Mouse (Mus musculus) frontal cortex, adult 2 months (tissue): ENCODE measurements at regions not wholly inside any gene's neighbourhood (a gene's known extent, or its start where the extent isn't known, plus 50 kb on each side); places are given as distances from the start of the nearest gene placed in this dataset.
"Not testable (repeated sequence)": the region's sequence is repeated elsewhere in the genome, so short reads cannot be mapped to it uniquely, and the experiment has no call there.

ENCODE experiments used
- DNase-seq, 2 experiments: peaks; one replicate each; pipeline ENCODE4 v3.0.0; 2022; ENCODE audit warnings: low spot score in 1 of 2; ENCODE audit errors: extremely low spot score in 1 of 2

DNA sequence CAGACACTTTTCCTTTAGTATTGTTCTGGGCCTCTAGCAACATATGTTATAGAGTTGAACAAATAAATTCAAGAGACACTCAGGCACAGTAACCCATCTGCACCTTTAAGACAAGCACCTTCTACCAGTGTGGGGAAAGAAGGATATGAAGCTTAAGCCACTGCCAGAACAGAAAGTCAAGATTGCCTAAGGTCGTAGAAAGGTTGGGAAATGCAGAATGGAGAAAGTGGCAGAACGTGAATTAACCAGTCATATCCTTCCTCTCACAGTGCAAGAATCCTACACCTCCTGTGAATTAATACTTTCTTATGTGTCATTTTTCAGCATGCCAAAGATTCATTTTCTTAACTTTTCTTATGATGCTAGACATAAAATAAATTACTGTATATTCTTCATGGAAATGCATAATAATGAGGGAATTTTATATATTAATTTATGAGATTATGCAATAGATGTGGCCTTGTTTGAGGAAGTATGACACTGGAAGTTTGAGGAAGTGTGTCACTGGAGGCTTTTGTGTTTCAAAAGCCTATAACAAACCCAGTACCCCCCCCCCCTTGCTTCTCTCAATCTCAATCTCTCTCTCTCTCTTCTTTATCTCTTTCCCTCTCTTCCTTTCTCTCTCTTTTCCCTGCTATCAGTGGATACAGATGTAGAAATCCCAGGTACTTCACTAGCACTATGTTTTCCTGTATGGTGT, 361.6 kb upstream of the Edil3 start:
- no peak for DNase-seq

DNA sequence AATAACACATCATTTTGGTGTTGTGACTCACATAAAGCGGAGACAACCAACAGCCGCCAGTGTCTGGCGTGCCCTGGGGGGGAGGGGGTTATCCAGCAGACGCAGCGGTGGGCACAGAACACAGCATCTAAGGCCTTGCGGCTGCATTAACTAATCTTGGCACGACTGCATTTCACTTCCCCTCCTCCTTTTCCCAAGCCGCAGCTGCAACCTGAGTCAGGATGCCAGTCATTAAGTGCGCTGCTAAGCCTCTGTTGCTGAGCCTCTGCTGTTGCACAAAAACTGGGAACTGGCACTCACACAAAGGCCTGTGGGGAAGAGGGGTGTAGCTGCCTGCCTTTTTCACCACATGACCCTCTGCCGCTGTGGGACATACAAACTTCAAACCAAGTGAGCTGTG, 331.2 kb upstream of the Edil3 start:
- DNase-seq: no peak

DNA sequence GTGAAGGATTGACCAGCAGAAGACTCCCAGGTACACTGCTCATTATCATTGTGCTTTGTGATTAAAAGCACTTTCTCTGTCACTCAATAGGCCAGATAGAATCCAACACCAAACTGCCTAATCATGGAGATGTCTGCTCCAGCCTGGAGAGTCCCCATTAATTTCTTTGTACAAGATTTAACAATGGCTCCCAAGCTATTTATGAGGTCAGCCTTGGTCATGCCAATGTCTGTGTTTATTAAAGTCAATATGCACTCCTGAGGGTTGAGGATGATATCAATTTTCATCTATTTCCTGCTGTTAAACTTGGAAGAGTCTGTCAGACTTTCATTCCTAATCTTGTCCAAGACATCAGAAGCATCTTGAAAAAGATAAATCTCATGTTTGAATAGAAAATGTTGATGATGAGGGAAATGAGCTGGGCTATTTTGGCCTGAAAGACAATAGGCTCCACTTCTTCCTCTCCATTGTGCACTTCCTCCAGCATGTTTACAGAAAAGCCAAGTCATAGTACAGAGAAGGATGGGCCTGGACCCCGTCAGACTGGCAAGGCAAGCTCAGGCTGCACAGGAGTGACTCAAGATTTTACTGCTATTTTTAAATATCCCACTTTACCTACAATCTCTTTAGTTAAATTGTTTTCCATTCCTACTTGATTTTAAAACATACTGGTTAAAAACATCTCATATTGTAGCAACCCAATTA, 310.3 kb upstream of the Edil3 start:
- no peak for DNase-seq

DNA sequence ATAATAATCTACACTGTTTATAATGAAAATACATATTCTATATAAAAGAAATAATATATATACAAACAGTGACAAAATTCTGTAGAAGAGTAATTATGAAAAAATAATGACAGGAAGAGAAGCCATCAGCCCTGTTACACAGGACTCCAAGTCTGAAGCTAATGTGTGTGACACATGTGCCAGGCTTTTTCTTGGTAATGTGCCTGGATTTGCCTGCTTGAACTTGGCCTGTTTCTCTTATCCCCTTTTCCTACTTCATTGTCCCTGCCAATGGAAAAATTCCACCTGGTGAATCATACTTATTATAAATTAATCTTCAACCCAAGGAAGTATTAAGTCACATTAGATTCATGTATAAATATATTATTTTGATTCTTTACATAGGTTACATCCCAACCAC, 286.5 kb upstream of the Edil3 start:
- DNase-seq: no peak

DNA sequence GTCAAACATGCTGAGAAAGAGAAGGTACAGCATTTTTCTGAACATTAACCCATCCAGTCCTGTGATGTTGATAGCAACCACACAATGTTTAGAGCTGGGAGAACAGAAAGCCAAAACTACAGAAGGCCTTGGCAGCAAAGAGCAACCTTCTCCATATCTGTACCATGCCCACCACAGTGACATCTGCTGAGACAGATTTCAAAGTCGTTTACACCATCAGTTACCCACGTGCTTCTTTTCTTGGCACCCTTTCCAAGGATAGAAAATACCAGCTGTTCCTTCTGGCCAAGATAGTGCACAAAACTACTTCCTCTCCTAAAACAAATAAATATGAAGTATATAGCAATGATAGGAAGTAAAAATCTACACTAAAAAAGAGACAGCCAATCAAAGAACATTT, 266.8 kb upstream of the Edil3 start:
- peak; percentile 17 to 66 for DNase-seq

DNA sequence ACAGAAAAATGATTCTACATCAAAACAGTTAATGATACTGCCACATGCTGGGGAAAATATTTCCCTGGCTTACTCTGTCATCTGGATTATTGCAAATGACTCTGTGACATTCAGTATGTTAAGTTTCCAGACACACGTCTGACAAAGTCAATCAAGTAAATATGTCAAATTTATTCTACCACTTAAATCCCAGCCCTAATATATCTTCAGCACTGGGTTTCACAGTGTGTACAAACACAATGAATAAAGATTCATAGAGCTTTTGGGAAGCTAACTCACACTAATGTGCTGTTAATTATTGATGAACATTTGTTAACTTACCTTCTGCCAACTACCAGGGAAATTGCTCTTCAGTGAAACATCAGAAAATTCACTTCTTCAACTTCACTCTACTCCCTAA, 256.3 kb upstream of the Edil3 start:
- DNase-seq: no peak

DNA sequence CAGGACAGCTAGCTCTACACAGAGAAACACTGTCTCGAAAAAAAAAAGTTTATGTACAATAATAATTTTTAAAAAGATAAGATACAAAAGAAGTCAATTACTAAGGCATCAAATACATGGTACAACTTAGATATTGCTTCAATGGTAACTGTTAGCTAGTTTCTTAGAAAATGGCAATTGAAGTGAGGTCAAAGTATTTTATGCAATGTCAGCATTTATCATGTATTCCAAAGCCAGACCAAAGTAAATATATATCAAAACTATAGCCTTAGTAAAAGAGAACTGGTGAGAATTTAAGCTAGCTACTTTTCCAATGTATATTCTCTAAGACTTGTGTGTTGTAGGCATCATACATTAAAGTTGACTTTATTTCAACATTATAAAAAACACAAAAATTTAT, 219.0 kb upstream of the Edil3 start:
- DNase-seq: no peak

DNA sequence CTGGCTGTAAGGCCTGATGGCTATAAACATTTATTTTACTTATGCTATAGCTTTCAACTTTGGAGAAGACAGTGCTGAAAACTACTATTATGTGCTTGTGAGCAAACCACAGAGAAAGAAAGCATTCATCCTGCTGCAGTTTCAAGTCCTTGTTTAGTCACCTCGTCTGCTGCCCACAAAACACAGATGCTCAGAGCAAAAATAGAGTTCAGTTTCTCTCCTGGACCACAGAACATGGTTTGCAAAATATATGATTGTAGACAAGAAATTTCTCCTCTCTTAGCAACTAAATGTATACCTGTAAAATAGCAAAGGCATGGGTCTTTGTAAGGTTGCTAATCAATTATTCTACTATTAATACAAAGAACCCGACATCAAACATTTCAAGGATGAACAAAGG, 210.7 kb upstream of the Edil3 start:
- peak; percentile 32 to 63 for DNase-seq

DNA sequence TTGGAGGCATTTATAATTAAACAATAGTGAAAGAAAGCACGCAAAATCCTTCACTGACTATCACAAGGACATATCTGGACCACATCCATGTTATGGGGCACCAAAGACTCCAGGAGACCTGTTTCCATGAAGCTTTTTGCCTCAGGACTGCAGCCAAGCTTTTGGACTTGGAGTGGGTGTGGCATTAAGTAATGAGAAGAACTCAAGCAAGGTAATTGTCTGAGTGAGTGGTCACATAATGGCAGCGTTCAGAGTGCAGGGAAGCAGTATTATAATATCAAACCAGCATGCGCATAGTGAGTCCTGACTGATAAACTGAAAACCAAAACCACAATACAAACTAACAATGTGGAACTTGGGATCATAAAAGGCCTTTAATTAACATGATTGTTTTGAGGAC, 208.0 kb upstream of the Edil3 start:
- no peak for DNase-seq

DNA sequence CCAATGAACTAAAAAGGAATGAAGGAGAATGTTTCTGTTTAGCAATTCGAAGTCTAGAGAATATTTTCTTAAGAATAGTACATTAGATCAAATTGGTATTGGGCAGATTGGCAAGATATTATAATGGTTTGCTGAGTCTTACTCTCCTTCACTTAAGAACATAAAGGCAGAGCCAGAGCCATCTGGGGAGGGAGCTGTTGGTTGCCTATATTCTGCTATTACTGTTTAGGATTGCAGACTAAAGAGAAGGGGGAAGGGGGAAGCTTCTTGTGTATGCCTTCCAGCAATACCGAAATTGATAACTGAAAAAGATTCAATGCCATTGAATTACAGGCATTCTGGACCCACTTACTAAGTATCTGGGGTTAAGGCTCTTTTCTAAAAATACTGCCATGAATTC, 171.1 kb upstream of the Edil3 start:
- no peak for DNase-seq

DNA sequence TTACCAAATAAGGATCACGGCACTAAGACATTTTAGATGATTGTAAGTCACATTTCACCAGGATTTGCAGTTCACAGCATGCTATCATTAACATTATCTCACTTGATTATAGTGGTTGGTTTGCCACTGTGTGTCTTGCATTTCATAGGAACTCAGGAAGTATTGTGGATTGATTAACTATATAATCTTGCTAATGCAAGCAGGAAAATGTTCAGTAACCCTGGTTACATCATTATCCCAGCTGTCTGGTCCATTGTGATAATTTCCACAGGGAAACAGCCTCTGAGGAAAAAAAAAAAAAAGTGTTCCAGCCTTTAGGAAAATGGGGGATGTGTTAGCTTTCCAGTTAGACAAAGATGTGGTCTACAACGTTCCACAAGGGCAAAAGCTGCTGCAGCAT, 170.2 kb upstream of the Edil3 start:
- DNase-seq: no peak

DNA sequence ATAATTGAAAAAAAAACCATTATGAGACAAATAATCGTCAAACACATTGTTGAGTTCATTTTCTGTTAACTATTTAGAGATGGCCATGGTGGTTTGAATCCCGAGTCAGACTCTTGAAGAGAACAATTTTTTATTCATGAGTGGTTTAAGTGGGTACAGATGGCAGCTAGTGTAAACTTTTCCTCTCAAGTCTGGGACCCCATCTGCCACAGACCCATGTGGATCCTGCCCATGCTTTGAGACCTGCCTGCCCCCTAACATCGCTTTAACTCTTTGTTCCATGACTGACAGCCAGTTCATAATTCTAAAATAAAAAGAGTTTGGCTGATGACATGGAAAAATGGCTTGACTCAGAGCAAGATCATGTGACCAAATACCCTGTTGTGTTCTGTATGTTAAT, 166.2 kb upstream of the Edil3 start:
- no peak for DNase-seq

DNA sequence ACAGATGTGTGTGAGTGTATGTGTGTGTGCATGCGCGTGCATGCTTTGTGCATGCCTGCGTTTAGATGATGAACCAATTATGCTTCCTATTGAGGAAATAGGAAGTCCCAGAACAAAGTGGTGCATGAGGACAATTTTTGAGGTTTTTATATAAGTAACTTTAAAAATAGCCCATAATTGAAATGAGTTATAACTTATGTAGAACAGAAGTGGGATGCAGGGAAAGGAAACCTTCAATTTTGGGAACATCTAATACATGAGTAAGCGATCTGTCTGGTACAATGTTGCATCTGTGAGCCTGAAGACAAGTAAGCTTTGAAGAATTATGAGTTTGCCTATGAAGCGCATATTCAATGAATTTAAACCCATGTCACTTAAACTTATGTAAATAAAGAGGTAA, 145.4 kb upstream of the Edil3 start:
- peak in 1 of 2 experiments; percentile 4 for DNase-seq

DNA sequence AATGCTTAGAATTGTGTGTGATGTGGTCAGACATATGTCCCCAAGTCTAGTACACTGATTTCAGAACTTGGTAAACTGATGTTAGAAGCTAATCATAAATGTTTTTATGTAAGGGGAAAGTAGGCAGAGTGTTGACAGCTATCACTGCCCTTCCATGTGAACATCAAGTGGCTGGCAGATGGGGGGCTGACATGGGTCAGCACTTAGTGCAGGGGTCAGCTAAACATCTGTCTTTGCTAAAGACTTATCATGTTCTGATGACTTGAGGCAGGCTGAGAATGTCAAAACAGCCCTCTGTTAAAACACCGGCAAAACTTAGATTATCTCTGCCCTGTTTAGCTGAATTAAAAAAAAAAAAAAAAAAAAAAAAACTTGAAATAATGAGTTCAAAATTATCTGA, 116.7 kb upstream of the Edil3 start:
- no peak for DNase-seq

DNA sequence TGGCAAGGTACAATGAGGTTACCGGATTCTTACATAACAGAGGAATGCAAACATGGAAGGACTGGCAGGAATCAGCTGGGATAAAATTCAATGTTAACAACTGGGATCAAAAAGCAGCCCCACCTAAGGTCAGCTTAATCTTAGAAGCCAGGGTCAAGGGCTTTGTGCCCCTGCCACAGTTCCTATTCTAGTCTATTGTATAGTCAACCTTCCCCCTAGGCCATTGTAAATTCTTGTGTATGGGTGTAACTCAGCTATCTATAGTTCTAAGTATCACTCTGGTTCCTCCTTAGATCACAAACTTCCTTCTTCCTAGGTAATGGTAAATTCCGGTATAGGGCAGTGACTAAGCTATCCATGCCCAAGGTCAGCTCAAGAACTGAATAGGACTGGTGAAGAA, 91.6 kb upstream of the Edil3 start:
- DNase-seq: not testable (repeated sequence)

DNA sequence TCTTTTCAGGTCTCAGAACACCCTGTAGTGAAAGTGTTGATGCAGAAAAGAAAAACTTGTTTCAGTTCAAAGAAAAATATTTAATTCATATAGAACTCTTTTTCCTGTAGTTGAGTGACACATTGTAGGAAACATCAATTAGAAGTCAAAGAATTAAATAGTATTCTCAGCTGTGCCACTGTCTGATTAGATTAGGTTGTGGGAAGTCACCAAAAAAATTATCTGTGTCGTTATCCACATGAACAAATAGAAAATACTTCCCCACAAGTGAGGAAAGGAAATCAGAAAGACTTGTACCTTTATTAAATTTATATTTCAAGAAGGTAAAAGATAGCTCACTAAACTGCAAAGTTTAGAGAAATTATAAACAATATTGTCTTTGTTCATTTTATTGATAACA, 71.4 kb upstream of the Edil3 start:
- no peak for DNase-seq
